Mouse (Mus musculus) CH12.LX (cell line): ENCODE results near the gene Map1a.

Experiments used
- CHD1 ChIP-seq: IDR thresholded peaks from 2 replicates; pipeline ENCODE4 v1.6.1; 2012; ENCODE audit warnings: low read depth, low read length, improper control_type of control experiment, inconsistent platforms
- POLR2A ChIP-seq: IDR thresholded peaks from 2 replicates; pipeline ENCODE4 v1.6.1; 2011; ENCODE audit warnings: low read depth, mild to moderate bottlenecking, improper control_type of control experiment, low read length
- UBTF ChIP-seq: IDR thresholded peaks from 2 replicates; pipeline ENCODE4 v1.6.1; 2012; ENCODE audit warnings: low read depth, mild to moderate bottlenecking, inconsistent platforms, low read length, improper control_type of control experiment, moderate library complexity

DNA sequence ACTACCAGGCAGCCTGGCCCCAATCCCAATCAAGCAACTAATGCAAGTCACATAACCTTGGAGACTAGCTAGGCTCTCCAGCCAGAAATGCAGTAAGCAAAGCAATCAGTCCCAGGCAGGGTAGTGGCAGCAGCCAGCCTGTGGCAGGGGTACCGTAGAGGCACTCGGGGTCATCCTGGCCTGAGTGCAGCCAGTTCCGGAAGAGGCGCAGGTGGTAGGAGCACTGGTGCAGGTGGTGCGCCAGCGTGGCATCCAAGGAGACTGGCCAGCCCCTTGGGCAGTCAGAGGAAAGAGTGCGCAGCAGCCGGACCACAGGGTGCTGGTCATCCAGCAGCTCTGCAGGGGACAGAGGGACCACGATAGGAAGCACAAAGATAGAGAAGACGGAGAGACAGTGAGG, 33.6 kb downstream of the Map1a start:
- no peak for TF ChIP-seq POLR2A
- TF ChIP-seq UBTF = no peak
- no peak for TF ChIP-seq CHD1
